Mouse (Mus musculus): Measurements from ENCODE around the gene Farp1.

GRCm38 (mm10) chr14:121248346-121248745 lies 213.3 kb downstream of the Farp1 start:
- TF ChIP-seq POLR2A (IDR thresholded peaks at IDR 0.05; ENCODE audit: extremely low read depth, insufficient read depth, low read length) (no peak), CTCF (IDR thresholded peaks at IDR 0.05; ENCODE audit: low read depth, low read length) (no peak)
